Mouse (Mus musculus) gonadal fat pad, adult 2 months (tissue): ENCODE data around the gene Vps36. TPM values are rescaled to one million over a fixed set of nuclear protein-coding genes. Genes with fewer than 3 reads are reported as not detected.

Source experiments
- DNase-seq: peaks from one replicate; pipeline ENCODE4 v3.0.0-alpha.2; 2012; ENCODE audit warnings: low read depth
- polyA plus RNA-seq: library from polyadenylated mRNA; depleted of rRNA; stranded (reverse); fragments of >200 nt; gene quantifications from 2 replicates; pipeline ENCODE4 v1.2.3, GENCODE M21; 2012; rRNA removed

The Vps36 gene
- polyA plus RNA-seq, result 9.2 and 10.3 TPM in 2 replicates

DNA sequence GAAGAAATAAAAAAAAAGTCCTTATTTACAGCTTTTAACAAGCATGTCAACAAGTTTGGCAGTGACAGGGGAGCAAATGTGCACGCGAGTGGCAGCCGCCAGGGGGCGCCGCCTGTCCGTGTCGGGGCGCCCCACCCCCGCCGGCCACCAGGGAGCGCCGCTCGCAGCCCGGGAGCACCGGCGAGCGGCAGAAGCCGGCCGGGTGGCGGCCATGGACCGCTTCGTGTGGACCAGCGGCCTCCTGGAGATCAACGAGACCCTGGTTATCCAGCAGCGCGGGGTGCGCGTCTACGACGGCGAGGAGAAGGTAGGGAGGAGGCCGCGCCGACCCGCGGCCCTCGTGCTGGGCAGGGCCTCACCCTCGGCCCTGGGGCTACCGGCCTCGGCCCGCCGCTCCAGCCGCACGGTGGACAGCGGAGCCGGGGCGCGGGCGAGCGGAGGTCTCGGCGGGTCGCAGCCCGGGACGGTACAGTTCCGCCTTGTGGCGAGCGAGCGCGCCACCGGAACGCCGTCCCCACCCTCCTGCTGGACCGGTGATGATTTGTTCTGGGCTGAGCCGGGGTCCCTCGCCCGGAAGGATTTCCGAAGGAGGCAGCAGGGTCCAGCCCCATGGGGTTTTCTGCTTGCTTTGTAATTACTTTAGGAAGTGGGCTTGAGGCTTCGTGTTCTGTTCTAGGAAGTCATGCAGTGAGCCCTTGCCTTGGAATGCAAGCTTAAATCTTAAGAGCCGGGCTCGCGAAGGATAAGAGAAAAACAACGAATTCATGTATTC, at the start of gene Vps36:
Gene Vps36 (plus strand): TSS at position 150 of the 772 bp plus-strand sequence.
- no peak for DNase-seq

GRCm38 (mm10) chr8:22143764-22144491, 48.7 kb upstream of the Vps36 start:
- DNase-seq, result no peak

DNA sequence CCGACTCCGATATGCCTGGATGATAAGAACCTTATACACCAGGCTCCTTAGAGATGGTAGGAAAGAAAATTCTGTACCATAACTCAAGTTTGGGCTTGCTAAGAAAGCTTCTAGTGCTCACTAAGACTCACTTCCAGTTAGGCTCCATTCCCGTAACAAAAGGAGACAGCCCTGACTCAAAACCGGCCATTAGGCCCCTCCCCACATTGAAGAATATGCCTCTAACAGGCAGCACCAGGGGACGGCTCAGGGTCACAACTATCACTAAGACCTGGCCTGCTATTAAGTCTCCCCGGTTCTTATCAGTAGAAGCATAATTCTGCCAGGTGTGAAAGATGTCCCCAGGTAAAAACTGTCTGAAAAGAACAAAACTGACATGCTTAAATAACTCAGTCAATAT, 46.8 kb upstream of the Vps36 start:
- DNase-seq, result no peak

GRCm38 (mm10) chr8:22147706-22148366, 44.8 kb upstream of the Vps36 start:
- DNase-seq, result no peak

- no peak for DNase-seq
Observed at GRCm38 (mm10) chr8:22148367-22148740, 44.3 kb upstream of the Vps36 start.

DNA sequence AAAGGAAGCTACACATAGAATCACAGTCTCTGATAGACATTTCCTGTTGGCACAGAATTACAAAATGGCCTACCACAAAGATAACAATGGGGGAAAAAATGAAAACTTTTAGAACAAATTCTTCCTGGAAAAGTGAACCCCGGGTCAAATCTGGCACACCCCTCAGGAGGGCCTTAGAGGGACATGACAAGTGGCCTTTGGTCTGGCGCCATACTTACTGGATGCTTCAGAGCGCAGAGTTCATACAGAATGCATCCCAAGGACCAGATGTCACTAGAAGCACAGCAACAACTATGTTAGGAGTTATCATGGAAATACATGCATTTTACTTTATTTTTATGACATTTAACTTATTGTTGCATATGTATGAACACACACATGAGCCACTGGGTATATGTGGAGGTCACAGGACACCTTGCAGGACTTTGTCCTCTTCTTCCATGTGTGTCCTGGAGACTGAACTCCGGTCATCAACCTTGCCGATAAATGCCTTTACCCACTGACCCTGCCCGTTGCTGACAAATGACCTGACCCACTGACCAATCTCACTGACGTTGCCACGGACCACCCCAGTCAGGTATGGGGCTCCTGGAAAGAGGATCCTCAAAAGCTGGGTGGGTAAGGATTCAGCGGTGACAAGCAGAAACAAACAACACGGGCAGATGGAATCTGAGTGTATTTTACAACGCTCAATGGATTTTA, 42.8 kb upstream of the Vps36 start:
- DNase-seq, result no peak

- no peak for DNase-seq
Observed at GRCm38 (mm10) chr8:22150345-22150663, 42.3 kb upstream of the Vps36 start.

GRCm38 (mm10) chr8:22162206-22162605, 30.4 kb upstream of the Vps36 start:
- no peak for DNase-seq

GRCm38 (mm10) chr8:22164431-22164830, 28.2 kb upstream of the Vps36 start:
- no peak for DNase-seq

DNA sequence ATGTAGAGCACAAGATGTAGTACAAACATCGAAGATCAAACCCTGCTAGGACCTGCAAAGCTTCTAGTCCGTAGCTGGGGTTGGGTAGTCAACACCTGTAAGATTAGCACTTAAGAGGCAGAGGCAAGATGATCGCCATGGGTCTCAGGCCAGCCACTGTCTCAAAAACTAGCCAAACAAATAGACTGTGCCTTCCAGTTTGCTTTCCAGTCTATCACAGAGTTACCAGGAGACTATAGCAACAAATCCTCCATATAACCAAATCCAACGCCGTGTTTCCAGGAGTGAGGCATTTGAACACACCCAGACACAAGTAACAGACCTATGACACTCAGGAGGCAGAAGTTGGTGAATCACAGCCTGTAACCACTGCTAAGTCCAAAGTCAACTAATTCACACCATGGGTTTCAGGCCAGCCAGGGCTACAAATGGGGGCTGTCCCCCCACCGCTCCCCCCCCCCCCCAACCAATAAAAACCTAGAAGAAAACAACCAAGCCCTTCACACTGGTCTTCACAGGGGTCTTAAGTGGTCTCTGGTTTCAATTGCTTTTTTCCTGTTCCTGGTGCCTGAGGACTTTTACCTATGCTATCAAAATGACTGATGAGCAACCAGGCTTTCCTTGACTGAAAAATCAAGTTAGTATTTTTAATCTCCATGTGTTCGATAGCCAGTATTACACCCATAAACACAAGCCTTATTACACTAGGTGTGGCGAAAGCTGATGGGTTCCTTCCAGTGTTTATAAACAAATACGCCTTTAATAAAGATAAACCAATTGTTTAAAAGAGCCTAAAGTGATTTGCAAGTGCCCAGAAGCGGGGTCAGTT, 27.1 kb upstream of the Vps36 start:
- no peak for DNase-seq

- DNase-seq, result no peak
Observed at GRCm38 (mm10) chr8:22166080-22166603, 26.5 kb upstream of the Vps36 start, which contains the start of gene Nek3. Nek3 (minus strand) TSS chr8:22166435.

GRCm38 (mm10) chr8:22169167-22169566, 23.4 kb upstream of the Vps36 start:
- DNase-seq, result no peak

DNA sequence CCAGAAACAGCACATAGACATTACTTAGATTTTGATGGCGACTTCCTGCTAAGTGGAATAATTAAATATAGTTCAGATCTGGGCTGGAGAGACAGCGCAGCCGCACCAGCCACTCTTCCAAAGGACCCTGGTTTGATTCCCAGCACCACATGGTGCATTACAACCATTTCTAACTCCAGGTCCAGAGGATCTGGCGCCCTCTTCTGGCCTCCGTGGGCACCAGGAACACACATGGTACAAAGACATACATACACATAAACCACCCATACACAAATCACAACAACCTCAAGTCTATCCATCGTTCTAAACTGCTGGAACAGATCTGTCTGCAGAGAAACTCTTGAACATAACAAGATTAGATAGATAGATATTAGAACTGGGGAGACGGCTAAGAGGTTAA, 16.6 kb upstream of the Vps36 start:
- DNase-seq, result no peak

- DNase-seq, result no peak
Observed at GRCm38 (mm10) chr8:22184884-22185283, 7.7 kb upstream of the Vps36 start.

GRCm38 (mm10) chr8:22185431-22186397, 6.9 kb upstream of the Vps36 start, which contains the start of gene Ckap2:
Ckap2 (minus strand) TSS chr8:22185819.
- peak; percentile 94 for DNase-seq

DNA sequence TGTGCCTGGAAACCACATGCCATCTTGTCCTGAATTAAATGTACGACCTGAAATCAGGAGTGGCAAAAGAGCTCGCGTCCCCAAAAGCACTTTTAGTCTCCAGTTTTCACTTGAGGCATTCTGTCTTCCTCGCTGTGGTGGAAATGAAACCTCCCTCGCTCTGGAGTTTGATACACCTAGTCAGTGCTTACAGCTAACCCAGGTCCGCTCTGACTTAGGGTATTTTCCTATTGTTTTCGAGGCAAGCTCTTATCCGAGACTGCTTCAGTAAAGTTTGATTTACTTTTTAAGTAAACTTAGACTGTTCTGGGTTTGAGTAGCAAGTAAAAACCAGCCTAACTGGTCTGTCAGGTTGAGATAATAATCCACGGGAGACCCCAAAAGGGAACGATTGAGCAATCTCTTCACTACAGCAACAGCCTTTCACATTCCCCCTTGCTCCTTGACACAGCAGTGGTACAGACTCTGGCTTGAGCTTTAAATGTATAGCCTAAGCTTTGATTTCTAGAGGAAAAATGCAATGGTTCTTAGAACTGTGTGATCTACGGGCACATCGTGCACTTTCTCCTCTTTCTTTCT, 912 bp downstream of the Vps36 start:
- DNase-seq, result no peak

DNA sequence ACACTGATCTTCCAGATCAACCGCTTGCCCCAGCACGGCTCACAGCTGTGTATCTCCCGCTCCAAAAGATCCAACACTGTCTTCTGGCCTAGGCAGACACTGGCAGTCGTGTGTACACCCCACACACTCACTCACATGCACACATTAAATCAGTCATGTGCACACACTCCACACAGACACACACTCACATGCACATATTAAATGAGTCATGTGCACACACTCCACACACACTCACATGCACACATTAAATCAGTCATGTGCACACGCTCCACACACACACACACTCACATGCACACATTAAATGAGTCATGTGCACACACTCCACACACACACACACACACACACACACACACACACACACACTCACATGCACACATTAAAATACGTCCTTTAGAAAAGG, 5.3 kb downstream of the Vps36 start:
- DNase-seq, result no peak

GRCm38 (mm10) chr8:22199481-22199880, 6.9 kb downstream of the Vps36 start:
- DNase-seq, result no peak

DNA sequence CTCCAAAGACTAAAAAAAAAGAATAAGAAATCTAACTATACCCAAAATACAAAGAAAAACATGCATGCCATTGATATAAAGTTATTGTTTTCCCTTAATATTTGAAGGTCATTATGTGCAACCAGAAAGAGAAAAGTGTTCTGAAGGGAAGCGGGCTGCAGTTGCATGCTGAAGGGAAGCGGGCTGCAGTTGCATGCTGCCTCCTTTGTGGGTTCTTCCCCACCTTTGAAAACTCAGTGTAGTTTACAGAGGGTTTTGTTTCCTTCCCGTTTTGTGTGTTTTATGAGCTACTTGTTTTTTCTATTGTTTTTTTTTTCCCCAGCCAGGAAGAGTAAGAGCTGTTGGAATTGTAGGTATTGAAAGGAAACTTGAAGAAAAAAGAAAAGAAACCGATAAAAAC, 14.9 kb downstream of the Vps36 start:
- no peak for DNase-seq
